Mouse (Mus musculus): ENCODE measurements around the gene 1110032A03Rik.

DNA sequence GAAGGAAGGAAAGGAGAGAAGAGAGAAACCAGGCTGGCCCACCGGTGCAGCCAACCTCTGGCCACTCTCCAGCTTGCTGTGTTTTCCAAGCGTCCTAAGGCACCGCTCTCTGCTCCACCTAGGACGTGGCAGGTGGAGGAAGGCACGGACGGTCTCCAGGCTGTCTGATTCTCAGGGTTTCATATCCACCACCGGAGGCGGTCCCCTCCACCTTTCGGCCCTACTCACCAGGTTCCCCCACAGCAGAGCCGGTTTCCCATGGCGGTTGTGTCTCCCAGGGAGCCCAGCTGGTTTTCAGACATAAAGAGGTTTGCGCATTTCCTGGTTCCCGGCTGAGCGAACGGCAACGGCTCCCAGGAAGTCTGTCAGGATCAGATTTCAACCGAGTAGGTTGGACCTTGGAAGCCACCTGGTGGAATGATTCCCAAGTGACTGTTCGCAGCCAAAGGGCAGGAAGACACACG is 29.1 kb downstream of the 1110032A03Rik start, which contains the start of gene 2310030G06Rik:
- TF ChIP-seq POLR2A (IDR thresholded peaks at IDR 0.05; ENCODE audit: borderline replicate concordance, extremely low read depth, insufficient read depth, insufficient read length, poor library complexity, severe bottlenecking) (no peak), CTCF (IDR thresholded peaks at IDR 0.05; ENCODE audit: borderline replicate concordance, extremely low read depth, insufficient read depth, insufficient read length) (no peak)
